Mouse (Mus musculus) heart, adult 2 months (tissue): ENCODE data around the gene Adcy6.

Experiments
- CTCF ChIP-seq: fragments of 200-600 bp; IDR thresholded peaks from 2 replicates; pipeline ENCODE4 v1.8.1; 2022; ENCODE audit warnings: antibody characterized with exemption, mild to moderate bottlenecking, moderate library complexity
- POLR2A ChIP-seq: fragments of 200-500 bp; IDR thresholded peaks from 2 replicates; pipeline ENCODE4 v1.6.1; 2011; ENCODE audit warnings: mild to moderate bottlenecking, low read depth, low read length, control low read depth; ENCODE audit not compliant: insufficient read depth

- TF ChIP-seq CTCF (no peak), POLR2A (no peak)
Measured at GRCm38 (mm10) chr15:98602921-98603458, 6.9 kb downstream of the Adcy6 start.
